ENCODE assay signal across 8 mouse cellular contexts in genomic region chr13:44730939-44731551, GRCm38 (mm10). TPM values are rescaled to one million over a fixed set of nuclear protein-coding genes. Genes with fewer than 3 reads are reported as not detected.
A peak's percentile ranks its signal among the peaks of the same experiment; 100 is the strongest.
DNase-seq lines count a peak whose midpoint lies in the region; ATAC-seq lines count a peak whose summit lies in the region.

No protein-coding gene starts in this region.

- peak overlapping the region; percentile 99 for H3K27ac ChIP-seq in intestine, embryonic 16.5 days (ENCODE audit: low read length)
- H3K27ac ChIP-seq in midbrain, embryonic 10.5 days (replicated peaks) = peak overlapping the region; percentile 99

- no peaks in the 10 kb centered on the region for H3K9me3 ChIP-seq in intestine, embryonic 16.5 days (ENCODE audit: control insufficient read depth, low read length)
- no peaks in the 10 kb centered on the region for H3K9me3 ChIP-seq in midbrain, embryonic 10.5 days (replicated peaks)

- H3K4me1 ChIP-seq in intestine, embryonic 16.5 days (ENCODE audit: control insufficient read depth, insufficient read depth, low read length) = peaks cover 18% of the 10 kb centered on the region
- H3K4me1 ChIP-seq in midbrain, embryonic 10.5 days = peaks cover 50% of the 10 kb centered on the region

- peak; percentile 80 for ATAC-seq in intestine, embryonic 16.5 days

- H3K27me3 ChIP-seq in intestine, embryonic 16.5 days (replicated peaks; ENCODE audit: control insufficient read depth, insufficient read depth, low read length) = no peaks in the 10 kb centered on the region
- 0 out of 2 replicates have a peak, but pooled peaks cover 9% of the 10 kb centered on the region for H3K27me3 ChIP-seq in midbrain, embryonic 10.5 days (ENCODE audit: low read depth, poor library complexity, severe bottlenecking)

- H3K9ac ChIP-seq in intestine, embryonic 16.5 days (ENCODE audit: low read depth, low read length) = peak overlapping the region; percentile 95

- under 1% methylated on average over 39 of the region's 41 CpGs for WGBS in intestine, embryonic 16.5 days
- under 1% methylated on average over 36 of the region's 41 CpGs for WGBS in midbrain, embryonic 10.5 days

- H3K4me2 ChIP-seq in intestine, embryonic 16.5 days (ENCODE audit: low read depth, low read length) = peak overlapping the region; percentile 71

- DNase-seq in adrenal gland, adult 8-10 months = peak; percentile 88
- DNase-seq in embryo, embryonic 11.5 days (ENCODE audit: low read depth, low spot score) = peak; percentile 80
- peak; percentile 82 to 96 for DNase-seq in gastrocnemius, postnatal 36 days
- peak; percentile 92 to 93 for DNase-seq in left cerebral cortex, postnatal 36 days (ENCODE audit: low spot score in 2 of 2)
- peak; percentile 93 for DNase-seq in midbrain, embryonic 10.5 days (ENCODE audit: low spot score)
- DNase-seq in right cerebral cortex, postnatal 36 days (ENCODE audit: low spot score in 2 of 2) = peak; percentile 82 to 84
- DNase-seq in urinary bladder, postnatal 4 days (ENCODE audit: low spot score in 2 of 2) = peak; percentile 79 to 85

- peak overlapping the region; percentile 82 for H3K4me3 ChIP-seq in intestine, embryonic 16.5 days (ENCODE audit: low read length)
- H3K4me3 ChIP-seq in midbrain, embryonic 10.5 days = peak overlapping the region; percentile 79

- H3K36me3 ChIP-seq in intestine, embryonic 16.5 days (ENCODE audit: control insufficient read depth, insufficient read depth, low read length) = no peaks in the 10 kb centered on the region
- no peaks in the 10 kb centered on the region for H3K36me3 ChIP-seq in midbrain, embryonic 10.5 days

- intact Hi-C loops in gastrocnemius, postnatal 36 days (cut with DNase I) = loop anchor here (5.0 to 10.0 kb wide), 5 partner anchors 56 to 936 kb away; no protein-coding TSS in a partner anchor
- intact Hi-C loops in left cerebral cortex, postnatal 36 days (cut with DNase I) = loop anchor here (5.0 to 10.0 kb wide), 5 partner anchors 66 to 869 kb away; no protein-coding TSS in a partner anchor

RNA-seq across cellular contexts. Expression of gene Jarid2, which starts 1.8 kb away (rescaled TPM):
- 10 to 100 TPM; 32.9 to 48.1 (median 37.8) TPM for total RNA-seq in adrenal gland, adult 8-10 months (2022)
- total RNA-seq in gastrocnemius, postnatal 36 days (2021) = 10 to 100 TPM; 21.5 to 28.2 TPM
- 19.2 and 22.0 TPM in 2 replicates for polyA plus RNA-seq in intestine, embryonic 16.5 days (2015; fragmentation: Nextera tagmentation; extraction: Ambion mirVana)
- 10 to 100 TPM; 32.3 to 40.7 TPM for total RNA-seq in left cerebral cortex, postnatal 36 days (2021)
- polyA plus RNA-seq in midbrain, embryonic 10.5 days (2016; fragmentation: Nextera tagmentation; extraction: Ambion mirVana) = 63.8 and 73.3 TPM in 2 replicates

Comparison
In these comparisons a context has a peak if more than half of its experiments do, and no peak if none do; other contexts are left out.
1. Peak in every context shown above with its lines: DNase-seq, ATAC-seq, H3K4me3 ChIP-seq and H3K27ac ChIP-seq.